Mouse (Mus musculus) ES-E14 (cell line): ENCODE results near the gene Plcb3.

Source experiments
- CHD2 ChIP-seq: IDR thresholded peaks from 2 replicates; pipeline ENCODE4 v1.6.1; 2014; ENCODE audit warnings: mild to moderate bottlenecking, low read depth, low read length, inconsistent platforms
- HCFC1 ChIP-seq: IDR thresholded peaks from 2 replicates; pipeline ENCODE4 v1.6.1; 2012; ENCODE audit warnings: low read length, inconsistent platforms, borderline replicate concordance; ENCODE audit not compliant: insufficient read depth
- MAFK ChIP-seq: IDR thresholded peaks from 2 replicates; pipeline ENCODE4 v1.6.1; 2014; ENCODE audit warnings: mild to moderate bottlenecking, low read depth, low read length, inconsistent platforms; ENCODE audit not compliant: insufficient read depth
- ZNF384 ChIP-seq: IDR thresholded peaks from 2 replicates; pipeline ENCODE4 v1.6.1; 2012; ENCODE audit warnings: low read depth, low read length, inconsistent platforms

- no peak for TF ChIP-seq ZNF384
- no peak for TF ChIP-seq CHD2
- no peak for TF ChIP-seq HCFC1
- no peak for TF ChIP-seq MAFK
Observed at GRCm38 (mm10) chr19:6922901-6923735, 53.2 kb downstream of the Plcb3 start.
